Mouse (Mus musculus): ENCODE data around the gene Rfesd.

DNA sequence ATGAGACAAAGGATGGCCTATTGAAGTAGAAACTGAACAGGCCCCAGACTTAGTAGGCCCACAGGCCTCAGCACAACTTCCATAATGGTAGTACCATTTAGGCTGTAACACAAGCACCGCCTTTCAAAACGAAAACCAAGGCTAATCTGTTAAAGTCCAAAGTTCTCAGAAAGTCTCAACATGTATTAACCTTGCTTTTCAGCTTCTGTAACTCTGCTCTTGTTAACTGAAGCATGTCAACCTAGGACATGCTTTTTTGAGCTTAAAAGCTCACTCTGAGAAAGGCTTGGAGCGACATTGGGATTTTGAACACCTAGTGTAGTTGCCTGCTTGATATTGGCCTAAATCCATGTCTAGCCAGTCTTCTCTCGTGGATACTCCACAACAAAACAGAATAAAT is 41.1 kb upstream of the Rfesd start:
- TF ChIP-seq GATA1 (IDR thresholded peaks at IDR 0.05; ENCODE audit: low read length) = no peak
- TF ChIP-seq TAL1 (IDR thresholded peaks at IDR 0.05; ENCODE audit: low read length) = no peak
